Mouse (Mus musculus) spleen, adult 2 months (tissue): ENCODE data around the gene Sult2b1.

ENCODE experiments used
- CTCF ChIP-seq: fragments of 200-500 bp; IDR thresholded peaks from 2 replicates; pipeline ENCODE4 v1.5.1; 2011; ENCODE audit warnings: mild to moderate bottlenecking, inconsistent platforms; ENCODE audit not compliant: insufficient read depth, insufficient read length, insufficient replicate concordance; ENCODE audit errors: extremely low read depth
- POLR2A ChIP-seq: fragments of 200-500 bp; IDR thresholded peaks from 2 replicates; pipeline ENCODE4 v1.6.1; 2011; ENCODE audit warnings: low read depth, low read length, inconsistent platforms

GRCm38 (mm10) chr7:45779081-45779641, 5.3 kb downstream of the Sult2b1 start:
- TF ChIP-seq POLR2A = no peak
- TF ChIP-seq CTCF = no peak
